Mouse (Mus musculus) neutrophil, adult 65 days (primary cell): Measurements from ENCODE around the gene Abcd1. TPM values are rescaled to one million over a fixed set of nuclear protein-coding genes. Genes with fewer than 3 reads are reported as not detected.

Source experiments
- total RNA-seq: library from RNA; stranded (reverse); gene quantifications from 2 replicates; pipeline ENCODE4 v1.2.4, GENCODE M21; 2023

Abcd1 gene
- 73.3 and 78.0 TPM in 2 replicates for total RNA-seq

GRCm38 (mm10) chrX:73716109-73716661, at the start of gene Abcd1, which contains the start of gene Bcap31:
TSS of gene Abcd1 (plus strand) at chrX:73716597.
TSS of gene Bcap31 (minus strand) at chrX:73716175.

GRCm38 (mm10) chrX:73672879-73673618, 43.3 kb upstream of the Abcd1 start, which contains the start of gene Slc6a8:
TSS of gene Slc6a8 (plus strand) at chrX:73673150.

GRCm38 (mm10) chrX:73756334-73757140, 40.1 kb downstream of the Abcd1 start, which contains the start of gene Plxnb3:
TSS of gene Plxnb3 (plus strand) at chrX:73757090.

GRCm38 (mm10) chrX:73774168-73774760, 57.9 kb downstream of the Abcd1 start, which contains the start of gene Srpk3:
TSS of gene Srpk3 (plus strand) at chrX:73774405.

GRCm38 (mm10) chrX:73786364-73787224, 70.2 kb downstream of the Abcd1 start, which contains the start of the genes Idh3g and Ssr4:
TSS of gene Idh3g (minus strand) at chrX:73786897.
TSS of gene Ssr4 (plus strand) at chrX:73787028.

Other genes with a start within 250 kb of the Abcd1 start
- 2.6 and 3.3 TPM in 2 replicates for gene Bgn, start 233.0 kb upstream of the Abcd1 start, total RNA-seq
- not detected in 2 replicates for gene Atp2b3, start 213.5 kb upstream of the Abcd1 start, total RNA-seq
- not detected in 2 replicates for gene Dusp9, start 77.2 kb upstream of the Abcd1 start, total RNA-seq
- not detected in 2 replicates for gene Pnck, start 56.5 kb upstream of the Abcd1 start, total RNA-seq
- 0.48 and 0.57 TPM in 2 replicates for gene Slc6a8, start 43.4 kb upstream of the Abcd1 start, total RNA-seq
- 87.4 and 92.1 TPM in 2 replicates for gene Bcap31, start 422 bp upstream of the Abcd1 start, total RNA-seq
- 0.60 and 0.70 TPM in 2 replicates for gene Plxnb3, start 40.5 kb downstream of the Abcd1 start, total RNA-seq
- gene Srpk3, start 57.8 kb downstream of the Abcd1 start, total RNA-seq: 0.32 and 1.9 TPM in 2 replicates
- gene Idh3g, start 70.3 kb downstream of the Abcd1 start, total RNA-seq: 78.5 and 86.8 TPM in 2 replicates
- 93.3 and 93.6 TPM in 2 replicates for gene Ssr4, start 70.4 kb downstream of the Abcd1 start, total RNA-seq
- gene Pdzd4, start 108.4 kb downstream of the Abcd1 start, total RNA-seq: 0.73 and 0.77 TPM in 2 replicates
- gene Avpr2, start 175.5 kb downstream of the Abcd1 start, total RNA-seq: not detected in 2 replicates
- gene L1cam, start 179.5 kb downstream of the Abcd1 start, total RNA-seq: 30.4 and 44.6 TPM in 2 replicates
- gene Arhgap4, start 205.3 kb downstream of the Abcd1 start, total RNA-seq: 228 and 276 TPM in 2 replicates
- 28.7 and 32.0 TPM in 2 replicates for gene Naa10, start 205.3 kb downstream of the Abcd1 start, total RNA-seq
- gene Renbp, start 214.3 kb downstream of the Abcd1 start, total RNA-seq: 11.1 and 12.8 TPM in 2 replicates
- gene Hcfc1, start 249.8 kb downstream of the Abcd1 start, total RNA-seq: 68.7 and 75.0 TPM in 2 replicates